Mouse (Mus musculus) granulocyte monocyte progenitor cell, adult 5-6 weeks (primary cell): ENCODE measurements around the gene Dcaf12l1. TPM values are rescaled to one million over a fixed set of nuclear protein-coding genes. Genes with fewer than 3 reads are reported as not detected.
"Not testable (repeated sequence)": the region's sequence is repeated elsewhere in the genome, so short reads cannot be mapped to it uniquely, and the experiment has no call there.

Source experiments
- ATAC-seq: replicated peaks from 2 replicates; pipeline ENCODE4 v1.8.0; 2016; ENCODE audit warnings: mild to moderate bottlenecking, moderate TSS enrichment, inconsistent platforms; ENCODE audit not compliant: poor library complexity, severe bottlenecking
- total RNA-seq, 2 experiments: library from RNA; stranded (forward) in 1 of 2; stranded (reverse) in 1 of 2; fragments of 200-712, 200-1000 nt in 1 of 2; fragments of >200 nt in 1 of 2; fragmentation: Nextera tagmentation in 1 of 2; gene quantifications; 2 replicates each; pipeline ENCODE4 v1.2.3; 2014 to 2017

Gene Dcaf12l1
- not detected in 2 replicates for total RNA-seq (2014; fragmentation: Nextera tagmentation)
- 0.21 TPM in 1 of 2 replicates, not detected in the other for total RNA-seq (2017)

DNA sequence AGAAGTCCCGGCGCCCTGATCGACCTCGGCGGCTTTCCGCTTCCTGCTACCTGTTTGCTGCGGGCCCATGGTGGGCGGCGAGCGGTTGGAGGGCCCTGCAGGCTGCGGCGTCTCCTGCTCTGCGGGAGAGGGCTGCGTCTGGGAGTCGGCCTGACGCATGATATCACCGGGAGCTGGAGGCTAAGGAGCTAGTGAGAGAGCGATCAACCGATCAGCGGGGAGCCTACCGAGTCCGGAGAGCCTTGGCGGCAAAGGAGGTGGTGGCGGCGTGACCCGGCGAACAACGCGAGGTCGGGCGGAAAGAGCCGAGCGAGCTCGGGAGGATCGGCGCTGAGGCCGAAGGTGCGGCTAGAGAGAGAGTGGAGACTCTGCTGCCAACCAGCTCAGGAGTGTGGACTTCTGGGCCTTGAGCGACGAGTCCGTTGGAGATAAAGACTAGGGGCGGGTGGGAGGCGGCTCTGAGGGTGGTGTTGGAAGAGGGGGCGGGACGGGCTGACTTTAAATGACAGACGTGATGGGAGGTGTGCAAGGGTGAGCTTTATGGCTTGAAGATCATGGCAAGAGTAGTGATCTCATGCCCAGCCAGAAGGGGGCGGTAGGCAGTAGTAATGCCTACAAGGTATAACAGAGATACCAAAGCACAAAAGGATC, at the start of gene Dcaf12l1:
Dcaf12l1 (minus strand) TSS at position 437 of the 651 bp plus-strand sequence.
- ATAC-seq, result peak; percentile 65

DNA sequence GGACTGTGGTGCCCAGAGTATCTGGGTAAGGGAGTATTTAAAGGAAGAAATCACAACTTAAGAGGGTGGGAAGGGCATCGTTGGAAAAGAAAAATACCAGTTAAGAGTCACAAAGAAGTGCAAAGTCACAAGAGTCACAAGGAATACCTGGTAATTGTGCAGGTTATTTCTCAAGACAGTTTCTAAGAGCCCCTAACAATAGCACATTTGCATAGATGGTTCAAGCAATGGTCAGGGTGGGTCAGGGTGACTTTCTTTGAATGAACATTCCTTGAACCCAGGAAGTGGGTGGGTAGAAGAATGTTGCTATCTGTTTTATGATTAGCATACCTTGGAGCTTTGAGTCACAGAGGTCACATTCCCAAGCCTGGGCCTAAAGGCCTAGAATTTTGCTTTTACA, 19.4 kb upstream of the Dcaf12l1 start:
- not testable (repeated sequence) for ATAC-seq

GRCm38 (mm10) chrX:44789036-44789760, 799 bp downstream of the Dcaf12l1 start:
- no peak for ATAC-seq
